Mouse (Mus musculus) testis, adult 2 months (tissue): ENCODE measurements at regions not wholly inside any gene's neighbourhood (a gene's known extent, or its start where the extent isn't known, plus 50 kb on each side); places are given as distances from the start of the nearest gene placed in this dataset.

Experiments used
- H3K27ac ChIP-seq: fragments of 200-500 bp; 2 replicates; pipeline ENCODE4 v1.5.1; 2012; ENCODE audit warnings: low read depth, low read length; ENCODE audit not compliant: control insufficient read depth, insufficient read depth
- H3K27me3 ChIP-seq: fragments of 200-500 bp; 2 replicates; pipeline ENCODE4 v1.6.1; 2012; ENCODE audit warnings: mild to moderate bottlenecking, low read length, moderate library complexity; ENCODE audit not compliant: control insufficient read depth, insufficient read depth
- H3K36me3 ChIP-seq: fragments of 200-500 bp; 2 replicates; pipeline ENCODE4 v1.6.1; 2012; ENCODE audit warnings: mild to moderate bottlenecking, low read length; ENCODE audit not compliant: control insufficient read depth, insufficient read depth
- H3K4me1 ChIP-seq: fragments of 200-500 bp; 2 replicates; pipeline ENCODE4 v1.6.1; 2012; ENCODE audit warnings: low read length; ENCODE audit not compliant: control insufficient read depth, insufficient read depth
- H3K4me3 ChIP-seq: fragments of 200-500 bp; 2 replicates; pipeline ENCODE4 v1.5.1; 2012; ENCODE audit warnings: low read depth, mild to moderate bottlenecking, low read length, moderate library complexity, mixed read lengths; ENCODE audit not compliant: control insufficient read depth
- CTCF ChIP-seq: fragments of 200-500 bp; IDR thresholded peaks from 2 replicates; pipeline ENCODE4 v1.5.1; 2012; ENCODE audit warnings: low read depth, mild to moderate bottlenecking, inconsistent platforms, low read length, moderate library complexity; ENCODE audit not compliant: control insufficient read depth, insufficient read depth, insufficient replicate concordance
- POLR2A ChIP-seq: fragments of 200-500 bp; IDR thresholded peaks from 2 replicates; pipeline ENCODE4 v1.6.1; 2012; ENCODE audit warnings: low read depth, mild to moderate bottlenecking, inconsistent platforms, low read length, moderate library complexity; ENCODE audit not compliant: control insufficient read depth

GRCm38 (mm10) chr12:65513070-65513469 lies 287.8 kb downstream of the Wdr20rt start:
- H3K27ac ChIP-seq, result no peak overlapping the region
- H3K4me1 ChIP-seq, result no peaks in the 10 kb centered on the region; the same call in 1 of the 2 replicates
- no peaks in the 10 kb centered on the region for H3K36me3 ChIP-seq
- no peak overlapping the region for H3K4me3 ChIP-seq
- TF ChIP-seq CTCF (no peak), POLR2A (no peak)
- H3K27me3 ChIP-seq, result no peaks in the 10 kb centered on the region

- TF ChIP-seq POLR2A, result no peak
- no peak for TF ChIP-seq CTCF
- no peaks in the 10 kb centered on the region for H3K4me1 ChIP-seq
- no peak overlapping the region for H3K27ac ChIP-seq
Measured at GRCm38 (mm10) chr12:65534142-65534690, 308.9 kb downstream of the Wdr20rt start.

GRCm38 (mm10) chr12:65548301-65548700 lies 323.0 kb downstream of the Wdr20rt start:
- no peaks in the 10 kb centered on the region for H3K27me3 ChIP-seq
- H3K36me3 ChIP-seq, result no peaks in the 10 kb centered on the region
- no peak overlapping the region for H3K27ac ChIP-seq
- no peak overlapping the region for H3K4me3 ChIP-seq
- no peak for TF ChIP-seq CTCF
- no peak for TF ChIP-seq POLR2A
- no peaks in the 10 kb centered on the region for H3K4me1 ChIP-seq

More at GRCm38 (mm10) chr12:65534142-65534690, 308.9 kb downstream of the Wdr20rt start:
- no peaks in the 10 kb centered on the region for H3K36me3 ChIP-seq
- no peaks in the 10 kb centered on the region for H3K27me3 ChIP-seq
- H3K4me3 ChIP-seq, result no peak overlapping the region

GRCm38 (mm10) chr12:65552230-65552629 lies 326.9 kb downstream of the Wdr20rt start:
- TF ChIP-seq CTCF (no peak), POLR2A (no peak)
- no peaks in the 10 kb centered on the region for H3K36me3 ChIP-seq
- no peak overlapping the region for H3K27ac ChIP-seq
- no peaks in the 10 kb centered on the region for H3K4me1 ChIP-seq
- H3K4me3 ChIP-seq, result no peak overlapping the region
- H3K27me3 ChIP-seq, result no peaks in the 10 kb centered on the region

GRCm38 (mm10) chr12:65559036-65559435 lies 333.7 kb downstream of the Wdr20rt start:
- Histone ChIP-seq H3K36me3 (no peaks in the 10 kb centered on the region), H3K4me3 (no peak overlapping the region), H3K27me3 (no peaks in the 10 kb centered on the region), H3K4me1 (no peaks in the 10 kb centered on the region), H3K27ac (no peak overlapping the region)
- no peak for TF ChIP-seq POLR2A
- TF ChIP-seq CTCF, result no peak

- TF ChIP-seq CTCF, result no peak
- no peak for TF ChIP-seq POLR2A
- H3K27ac ChIP-seq, result no peak overlapping the region
- H3K4me1 ChIP-seq, result no peaks in the 10 kb centered on the region
- H3K27me3 ChIP-seq, result no peaks in the 10 kb centered on the region
- no peaks in the 10 kb centered on the region for H3K36me3 ChIP-seq
- H3K4me3 ChIP-seq, result no peak overlapping the region
Measured at GRCm38 (mm10) chr12:65559809-65560208, 334.5 kb downstream of the Wdr20rt start.

GRCm38 (mm10) chr12:65571633-65572032 lies 346.3 kb downstream of the Wdr20rt start:
- Histone ChIP-seq H3K27ac (no peak overlapping the region), H3K4me1 (no peaks in the 10 kb centered on the region), H3K36me3 (no peaks in the 10 kb centered on the region), H3K4me3 (no peak overlapping the region), H3K27me3 (no peaks in the 10 kb centered on the region)
- no peak for TF ChIP-seq CTCF
- no peak for TF ChIP-seq POLR2A
